Mouse (Mus musculus) midbrain, postnatal 0 days (tissue): ENCODE measurements around the gene Ccdc148. TPM values are rescaled to one million over a fixed set of nuclear protein-coding genes. Genes with fewer than 3 reads are reported as not detected.

ENCODE experiments used
- ATAC-seq: fragments of 200-750 bp; cut with Nextera tagmentation; 2 replicates; pipeline ENCODE4 v1.8.0; 2017; ENCODE audit warnings: moderate number of reproducible peaks, mild to moderate bottlenecking, moderate TSS enrichment, moderate library complexity; ENCODE audit not compliant: low FRiP score
- DNase-seq: peaks from one replicate; pipeline ENCODE4 v3.0.0-alpha.2; 2015; ENCODE audit warnings: low spot score
- H3K27ac ChIP-seq: fragments of 300-500 bp; sonication (generic); 2 replicates; pipeline ENCODE4 v1.5.1; 2014; ENCODE audit warnings: low read depth, mild to moderate bottlenecking, low read length, mixed read lengths
- H3K27me3 ChIP-seq: fragments of 300-500 bp; sonication (generic); 2 replicates; pipeline ENCODE4 v1.6.1; 2014; ENCODE audit warnings: low read length, control low read depth, mixed read lengths; ENCODE audit not compliant: insufficient read depth
- H3K36me3 ChIP-seq: fragments of 300-500 bp; sonication (generic); 2 replicates; pipeline ENCODE4 v1.6.1; 2014; ENCODE audit warnings: low read length, control low read depth, mixed read lengths; ENCODE audit not compliant: insufficient read depth
- H3K4me1 ChIP-seq: fragments of 300-500 bp; sonication (generic); 2 replicates; pipeline ENCODE4 v1.6.1; 2014; ENCODE audit warnings: mild to moderate bottlenecking, control low read depth, antibody characterized with exemption, low read length, mixed read lengths; ENCODE audit not compliant: insufficient read depth
- H3K4me2 ChIP-seq: fragments of 300-500 bp; sonication (generic); 2 replicates; pipeline ENCODE4 v1.6.1; 2014; ENCODE audit warnings: low read depth, mild to moderate bottlenecking, low read length, mixed read lengths; ENCODE audit not compliant: poor library complexity, severe bottlenecking
- H3K4me3 ChIP-seq: fragments of 300-500 bp; sonication (generic); 2 replicates; pipeline ENCODE4 v1.5.1; 2014; ENCODE audit warnings: low read depth, mild to moderate bottlenecking, low read length, moderate library complexity
- H3K9ac ChIP-seq: fragments of 300-500 bp; sonication (generic); replicated peaks from 2 replicates; pipeline ENCODE4 v1.6.1; 2014; ENCODE audit warnings: mild to moderate bottlenecking, low read length, moderate library complexity, mixed read lengths; ENCODE audit not compliant: poor library complexity, severe bottlenecking
- H3K9me3 ChIP-seq: fragments of 300-500 bp; sonication (generic); 2 replicates; pipeline ENCODE4 v1.6.1; 2016; ENCODE audit warnings: low read length, control low read depth
- CTCF ChIP-seq: IDR thresholded peaks from 2 replicates; pipeline ENCODE4 v1.5.1; 2016; ENCODE audit warnings: antibody characterized with exemption, mild to moderate bottlenecking
- WGBS: fragments of 180-500 bp; shearing (Covaris S2); extraction: QIAGEN DNeasy Blood & Tissue Kit; methylation state at CpG from one replicate; pipeline ENCODE4 v1.1.7; 2014; 5-methylcytosine and 5-hydroxymethylcytosine counted together
- polyA plus RNA-seq: library from polyadenylated mRNA; unstranded; fragments of >200 nt; fragmentation: Nextera tagmentation; extraction: Ambion mirVana; gene quantifications from 2 replicates; pipeline ENCODE4 v1.2.1, GENCODE M21; 2015
- total RNA-seq: library from RNA; depleted of rRNA; stranded (reverse); fragments of >200 nt; gene quantifications from 2 replicates; pipeline ENCODE4 v1.2.3, GENCODE M21; 2014

Ccdc148 gene
- total and polyA plus RNA-seq, 2 experiments from 2014 or later = 5.3 to 7.7 TPM

DNA sequence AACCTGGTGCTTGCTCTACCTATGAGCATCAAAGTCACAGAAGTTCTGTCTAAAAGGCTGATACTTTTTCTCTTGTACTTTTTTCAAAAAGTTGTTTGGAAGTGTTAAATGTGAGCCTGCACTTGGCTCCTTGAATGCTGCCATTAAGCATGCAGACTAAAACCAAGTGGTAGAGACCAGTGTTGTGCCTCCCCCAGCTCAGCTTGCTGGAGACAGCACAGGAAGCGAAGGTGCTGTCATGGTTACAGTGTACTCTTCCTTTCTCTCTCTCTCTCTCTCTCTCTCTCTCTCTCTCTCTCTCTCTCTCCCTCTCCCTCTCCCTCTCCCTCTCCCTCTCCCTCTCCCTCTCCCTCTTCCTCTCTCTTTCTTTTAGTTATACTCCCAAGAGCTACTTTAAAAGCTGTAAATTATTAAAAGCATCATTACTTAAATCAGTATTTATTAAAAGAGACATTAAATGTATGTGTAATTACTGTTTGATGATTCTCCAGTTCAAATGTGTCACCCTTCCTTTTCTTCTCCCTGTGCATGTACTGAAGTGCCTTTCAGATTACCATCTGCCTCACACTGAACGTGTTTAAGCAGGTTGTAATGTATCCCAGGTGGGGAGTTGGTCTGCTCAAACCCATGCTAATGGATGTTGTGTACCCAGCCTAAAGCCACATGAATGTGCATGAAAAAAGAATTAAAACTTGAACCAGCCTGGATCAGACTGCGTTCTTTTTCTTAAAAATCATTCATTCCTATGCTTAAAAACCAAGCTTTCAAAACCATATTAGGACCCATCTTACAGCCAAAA, 43.3 kb upstream of the Ccdc148 start:
- H3K36me3 ChIP-seq = no peaks in the 10 kb centered on the region
- DNase-seq (no peak), ATAC-seq (no peak)
- peaks cover 14% of the 10 kb centered on the region for H3K4me1 ChIP-seq
- H3K4me2 ChIP-seq = no peak overlapping the region
- TF ChIP-seq CTCF = no peak
- no peak overlapping the region for H3K27ac ChIP-seq
- no peak overlapping the region for H3K4me3 ChIP-seq
- H3K27me3 ChIP-seq = no peaks in the 10 kb centered on the region
- WGBS = 56% methylated on average over 3 of the region's 3 CpGs
- H3K9ac ChIP-seq = no peak overlapping the region
- no peaks in the 10 kb centered on the region for H3K9me3 ChIP-seq

DNA sequence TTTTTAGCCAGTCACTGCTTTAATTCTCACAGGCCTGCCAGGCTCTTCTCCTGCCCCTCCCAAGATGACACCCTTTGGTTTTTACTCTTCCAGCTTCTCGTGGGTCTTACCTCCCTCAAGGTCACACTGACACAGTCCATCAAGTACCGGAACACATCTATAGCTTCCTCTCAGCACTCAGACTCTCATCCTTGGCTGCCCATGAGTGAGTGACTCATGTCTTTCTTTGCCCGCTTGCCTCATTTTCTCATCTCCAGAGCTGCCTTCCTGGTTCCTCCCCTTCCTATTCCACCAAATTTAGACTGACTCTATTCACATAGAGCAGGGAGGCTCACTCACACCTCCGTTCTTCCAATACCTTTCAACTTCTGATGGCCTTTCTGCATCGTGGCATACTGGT, 42.4 kb upstream of the Ccdc148 start:
- TF ChIP-seq CTCF = no peak
- Histone ChIP-seq H3K9ac (no peak overlapping the region), H3K4me3 (no peak overlapping the region), H3K4me1 (peaks cover 10% of the 10 kb centered on the region), H3K27me3 (no peaks in the 10 kb centered on the region), H3K36me3 (no peaks in the 10 kb centered on the region), H3K9me3 (no peaks in the 10 kb centered on the region), H3K27ac (no peak overlapping the region), H3K4me2 (no peak overlapping the region)
- ATAC-seq (no peak), DNase-seq (no peak)
- WGBS = 81% methylated on average over 5 of the region's 5 CpGs

DNA sequence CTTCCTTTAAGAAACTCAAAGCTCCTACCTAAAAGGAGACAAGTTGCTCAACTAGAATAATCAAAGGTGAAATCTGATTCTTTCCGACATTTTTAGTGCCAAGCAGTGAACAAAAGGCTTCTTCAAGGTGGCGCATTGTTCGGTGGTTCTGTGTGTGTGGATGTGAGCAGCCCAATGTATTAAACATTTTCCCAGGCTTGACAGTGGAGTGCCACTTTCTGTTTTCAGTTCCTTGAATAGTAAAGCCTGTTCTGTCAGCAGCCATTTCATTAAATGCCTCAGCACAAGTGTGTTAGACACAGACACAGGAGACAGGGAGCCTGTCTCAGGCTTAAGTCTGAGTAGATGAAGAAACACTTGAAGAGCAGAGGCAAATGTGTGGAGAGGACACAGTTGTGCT, 40.0 kb upstream of the Ccdc148 start:
- Histone ChIP-seq H3K9ac (no peak overlapping the region), H3K4me3 (no peak overlapping the region), H3K4me2 (no peak overlapping the region), H3K27ac (no peak overlapping the region), H3K4me1 (peaks cover 8% of the 10 kb centered on the region; the same call in 1 of the 2 replicates), H3K27me3 (no peaks in the 10 kb centered on the region), H3K9me3 (no peaks in the 10 kb centered on the region), H3K36me3 (no peaks in the 10 kb centered on the region)
- 73% methylated on average over 3 of the region's 3 CpGs for WGBS
- DNase-seq = no peak
- no peak for ATAC-seq
- no peak for TF ChIP-seq CTCF

GRCm38 (mm10) chr2:59199476-59199976, 39.0 kb upstream of the Ccdc148 start:
- Histone ChIP-seq H3K36me3 (no peaks in the 10 kb centered on the region), H3K9me3 (no peaks in the 10 kb centered on the region), H3K4me3 (no peak overlapping the region), H3K27ac (no peak overlapping the region), H3K4me2 (no peak overlapping the region), H3K9ac (no peak overlapping the region), H3K4me1 (peaks cover 8% of the 10 kb centered on the region; the same call in 1 of the 2 replicates), H3K27me3 (no peaks in the 10 kb centered on the region)
- no peak for TF ChIP-seq CTCF
- no peak for ATAC-seq
- WGBS = 94% methylated on average over 5 of the region's 5 CpGs
- no peak for DNase-seq

GRCm38 (mm10) chr2:59197156-59197555, 36.7 kb upstream of the Ccdc148 start:
- 90% methylated on average over 4 of the region's 4 CpGs for WGBS
- no peak overlapping the region for H3K27ac ChIP-seq
- ATAC-seq (no peak), DNase-seq (no peak)
- no peaks in the 10 kb centered on the region for H3K36me3 ChIP-seq
- no peak overlapping the region for H3K9ac ChIP-seq
- H3K9me3 ChIP-seq = no peaks in the 10 kb centered on the region
- no peaks in the 10 kb centered on the region for H3K4me1 ChIP-seq
- TF ChIP-seq CTCF = no peak
- H3K4me2 ChIP-seq = no peak overlapping the region
- H3K27me3 ChIP-seq = no peaks in the 10 kb centered on the region
- H3K4me3 ChIP-seq = no peak overlapping the region

DNA sequence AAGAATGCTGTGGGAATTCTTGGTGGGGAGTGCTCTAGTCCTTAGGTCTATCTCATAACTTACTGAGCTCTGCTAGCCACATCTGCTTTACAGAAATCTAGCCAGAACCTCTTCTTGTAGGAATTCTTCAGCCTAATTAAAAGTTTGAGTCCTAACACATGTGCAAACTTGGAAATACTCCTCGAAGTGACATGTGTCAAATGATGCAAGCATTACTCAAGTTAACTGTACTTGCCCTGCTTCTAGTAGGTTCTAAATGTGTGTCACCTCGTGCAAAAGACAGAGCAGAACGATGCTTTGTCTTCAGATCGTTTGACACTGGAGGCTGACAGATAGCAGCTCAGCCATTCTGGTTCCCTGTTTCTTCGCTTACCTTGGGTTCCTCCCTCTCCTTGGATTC, 32.6 kb upstream of the Ccdc148 start:
- DNase-seq (no peak), ATAC-seq (no peak)
- Histone ChIP-seq H3K4me1 (no peaks in the 10 kb centered on the region; the same call in 1 of the 2 replicates), H3K27ac (no peak overlapping the region), H3K4me3 (no peak overlapping the region), H3K4me2 (no peak overlapping the region), H3K9me3 (no peaks in the 10 kb centered on the region), H3K27me3 (no peaks in the 10 kb centered on the region), H3K9ac (no peak overlapping the region), H3K36me3 (no peaks in the 10 kb centered on the region)
- 85% methylated on average over 5 of the region's 5 CpGs for WGBS
- no peak for TF ChIP-seq CTCF
